Mouse (Mus musculus) left cerebral cortex, adult 8-10 months (tissue): Measurements from ENCODE around the gene Sfpq. TPM values are rescaled to one million over a fixed set of nuclear protein-coding genes. Genes with fewer than 3 reads are reported as not detected.
"Not testable (repeated sequence)": the region's sequence is repeated elsewhere in the genome, so short reads cannot be mapped to it uniquely, and the experiment has no call there.

Source experiments
- DNase-seq, 2 experiments: peaks; one replicate each; pipeline ENCODE4 v3.0.0; 2022; ENCODE audit warnings: low spot score in 2 of 2
- total RNA-seq, 4 experiments: library from RNA; stranded (reverse); gene quantifications; 2 replicates each; pipeline ENCODE4 v1.2.4; 2022

Gene Sfpq
- 100 to 1,000 TPM; 156 to 207 (median 198) TPM for total RNA-seq

DNA sequence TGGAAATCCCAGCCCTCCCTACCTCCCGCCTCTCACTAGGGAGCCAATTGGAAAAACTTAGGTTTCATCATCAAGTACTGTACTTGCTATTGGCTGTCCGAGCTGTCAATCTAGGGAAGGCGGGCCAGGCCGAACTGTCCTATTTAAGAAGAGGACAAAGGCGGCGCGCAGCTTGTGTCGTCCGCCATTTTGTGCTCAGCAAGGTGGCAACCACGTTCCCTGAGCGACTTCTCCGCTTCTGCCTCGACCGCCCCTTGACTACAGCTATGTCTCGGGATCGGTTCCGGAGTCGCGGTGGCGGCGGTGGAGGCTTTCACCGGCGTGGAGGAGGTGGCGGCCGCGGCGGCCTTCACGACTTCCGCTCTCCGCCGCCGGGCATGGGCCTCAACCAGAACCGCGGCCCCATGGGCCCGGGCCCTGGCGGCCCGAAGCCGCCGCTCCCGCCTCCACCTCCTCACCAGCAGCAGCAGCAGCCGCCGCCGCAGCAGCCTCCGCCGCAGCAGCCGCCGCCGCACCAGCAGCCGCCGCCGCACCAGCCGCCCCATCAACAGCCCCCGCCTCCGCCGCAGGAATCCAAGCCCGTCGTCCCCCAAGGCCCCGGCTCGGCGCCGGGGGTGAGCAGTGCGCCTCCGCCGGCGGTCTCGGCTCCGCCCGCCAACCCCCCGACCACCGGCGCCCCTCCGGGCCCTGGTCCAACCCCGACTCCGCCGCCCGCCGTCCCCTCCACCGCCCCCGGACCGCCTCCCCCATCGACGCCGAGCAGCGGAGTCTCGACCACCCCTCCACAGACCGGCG is at the start of gene Sfpq:
Gene Sfpq, plus strand, starts transcription at position 174 of the 795 bp plus-strand sequence.
- DNase-seq = peak; percentile 97 to 100

DNA sequence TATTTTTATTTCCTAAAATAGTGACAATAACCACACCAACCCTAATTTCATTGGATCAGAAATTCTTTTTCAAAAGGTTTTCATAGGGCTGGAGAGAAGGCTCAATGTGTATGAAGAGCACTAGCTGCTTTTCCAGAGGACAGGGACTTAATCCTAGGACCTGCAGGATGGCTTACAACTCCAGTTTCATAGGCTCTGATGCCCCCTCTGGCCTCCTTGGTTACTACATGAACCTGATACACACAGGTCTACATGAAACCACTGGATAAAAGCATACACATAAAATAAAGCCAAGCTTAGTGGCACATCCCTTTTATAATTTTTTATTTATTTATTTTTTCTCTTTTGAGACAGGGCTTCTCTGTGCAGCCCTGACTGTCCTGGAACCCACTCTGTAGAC is 43.7 kb upstream of the Sfpq start:
- no peak for DNase-seq

DNA sequence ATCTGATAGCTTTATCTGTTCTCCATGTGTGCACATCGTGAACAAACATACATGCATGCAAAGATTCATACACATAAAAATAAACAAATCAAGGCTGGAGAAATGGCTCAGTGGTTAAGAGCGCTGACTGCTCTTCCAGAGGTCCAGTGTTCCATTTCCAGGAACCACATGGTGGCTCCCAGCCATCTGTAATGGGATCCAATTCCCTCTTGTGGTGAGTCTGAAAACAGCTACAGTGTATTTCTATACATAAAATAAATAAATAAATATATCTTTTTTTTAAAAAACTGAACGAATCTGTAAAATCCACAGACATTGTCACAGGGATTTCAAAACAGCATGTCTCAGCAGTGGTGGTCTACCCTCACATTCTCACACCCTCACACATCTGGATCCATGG is 42.4 kb upstream of the Sfpq start:
- no peak for DNase-seq

DNA sequence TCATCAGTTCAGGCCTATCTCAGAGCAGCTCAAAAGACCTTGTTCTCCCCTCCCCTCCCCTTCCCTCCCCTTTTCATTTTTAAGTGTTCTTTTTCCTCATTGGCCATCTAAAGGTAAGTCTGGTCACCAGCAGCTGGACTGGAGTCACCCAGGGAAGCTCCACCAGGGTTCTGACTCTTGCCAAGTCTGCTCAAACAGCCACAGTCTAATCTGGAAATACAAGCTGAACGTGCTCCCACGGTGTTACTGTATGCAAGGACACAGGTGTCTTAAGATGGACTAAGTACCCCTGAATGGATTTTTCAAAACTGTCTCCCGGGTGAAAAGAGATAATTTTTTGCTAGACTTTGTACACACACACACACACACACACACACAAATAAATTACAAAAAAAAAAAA is 37.8 kb upstream of the Sfpq start:
- no peak for DNase-seq

DNA sequence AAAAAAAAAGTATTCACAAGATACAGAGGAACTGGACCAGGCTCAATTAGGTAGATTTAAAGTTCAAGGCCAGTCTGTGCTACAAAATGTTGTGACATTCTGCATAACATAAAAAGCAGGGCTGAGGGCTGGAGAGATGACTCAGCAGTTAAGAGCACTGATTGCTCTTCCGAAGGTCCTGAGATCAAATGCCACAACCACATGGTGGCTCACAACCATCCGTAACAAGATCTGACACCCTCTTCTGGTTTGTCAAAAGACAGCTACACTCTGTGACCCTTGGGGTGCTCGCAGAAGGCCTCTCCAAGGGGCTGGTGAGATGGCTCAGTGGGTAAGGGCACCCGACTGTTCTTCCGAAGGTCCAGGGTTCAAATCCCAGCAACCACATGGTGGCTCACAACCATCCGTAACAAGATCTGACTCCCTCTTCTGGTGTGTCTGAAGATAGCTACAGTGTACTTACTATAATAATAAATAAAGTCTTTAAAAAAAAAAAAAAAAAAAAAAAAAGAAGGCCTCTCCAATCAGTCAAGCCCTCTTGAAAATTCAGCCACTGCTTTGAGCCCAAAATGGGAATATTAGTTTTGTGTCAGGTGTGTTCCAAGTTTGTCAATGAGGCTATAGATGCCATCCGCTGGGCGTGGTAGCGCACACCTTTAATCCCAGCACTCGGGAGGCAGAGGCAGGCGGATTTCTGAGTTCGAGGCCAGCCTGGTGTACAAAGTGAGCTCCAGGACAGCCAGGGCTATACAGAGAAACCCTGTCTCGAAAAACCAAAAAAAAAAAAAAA is 37.2 kb upstream of the Sfpq start:
- not testable (repeated sequence) for DNase-seq

DNA sequence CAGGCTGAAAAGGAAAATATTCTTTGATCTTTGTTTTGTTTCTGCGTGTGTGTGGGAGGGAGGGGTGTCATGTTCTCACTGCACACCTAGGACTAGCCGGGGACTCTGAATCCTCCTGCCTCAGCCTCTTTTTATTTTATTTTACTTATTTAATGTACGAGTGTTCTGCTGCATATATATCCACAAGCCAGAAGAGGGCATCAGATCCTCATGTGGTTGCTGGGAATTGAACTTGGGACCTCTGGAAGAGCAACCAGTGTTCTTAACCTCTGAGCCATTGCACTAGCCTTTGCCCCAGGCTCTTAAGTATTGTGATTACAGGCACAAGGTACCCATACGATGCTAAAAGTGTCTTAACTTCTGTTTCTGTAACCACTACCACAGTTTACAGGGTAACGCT is 34.4 kb upstream of the Sfpq start:
- DNase-seq = no peak

DNA sequence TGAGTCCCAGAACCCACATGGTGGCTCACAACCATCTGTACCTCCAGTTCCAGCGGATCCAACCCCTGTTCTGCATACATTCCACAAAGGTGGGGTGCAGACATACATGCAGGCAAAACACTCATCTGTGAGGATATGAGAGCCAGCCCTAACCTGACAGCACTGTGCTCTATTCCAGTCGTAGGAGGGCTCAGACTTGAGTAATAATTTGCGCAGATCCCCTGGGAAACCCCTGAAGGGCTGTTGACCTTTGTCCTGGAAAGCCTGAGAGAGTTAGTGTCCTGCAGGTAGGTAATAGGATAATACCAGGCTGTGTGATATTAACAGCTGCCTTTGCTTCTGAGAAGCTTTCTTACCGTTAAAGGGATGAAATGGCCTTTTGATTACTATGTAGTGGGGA is 32.6 kb upstream of the Sfpq start:
- DNase-seq = no peak

DNA sequence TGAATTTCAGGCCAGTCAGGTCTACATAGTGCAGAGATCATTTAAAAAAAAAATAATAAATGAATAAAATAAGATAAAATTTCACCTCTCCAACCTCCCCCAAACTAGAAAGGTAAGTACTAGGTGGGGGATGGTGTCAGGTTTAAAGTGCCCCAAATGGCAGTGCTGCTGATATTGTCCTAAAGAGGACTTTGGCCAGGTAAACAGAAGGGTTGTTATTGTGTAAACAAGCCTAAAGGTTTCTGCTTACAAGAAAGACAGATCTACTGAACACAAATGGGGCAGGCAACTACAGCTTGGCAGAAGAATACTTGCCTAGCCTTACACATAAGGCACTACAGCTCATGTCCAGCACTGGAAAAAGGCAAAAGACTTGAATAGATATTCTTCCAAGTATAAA is 30.6 kb upstream of the Sfpq start:
- no peak for DNase-seq

DNA sequence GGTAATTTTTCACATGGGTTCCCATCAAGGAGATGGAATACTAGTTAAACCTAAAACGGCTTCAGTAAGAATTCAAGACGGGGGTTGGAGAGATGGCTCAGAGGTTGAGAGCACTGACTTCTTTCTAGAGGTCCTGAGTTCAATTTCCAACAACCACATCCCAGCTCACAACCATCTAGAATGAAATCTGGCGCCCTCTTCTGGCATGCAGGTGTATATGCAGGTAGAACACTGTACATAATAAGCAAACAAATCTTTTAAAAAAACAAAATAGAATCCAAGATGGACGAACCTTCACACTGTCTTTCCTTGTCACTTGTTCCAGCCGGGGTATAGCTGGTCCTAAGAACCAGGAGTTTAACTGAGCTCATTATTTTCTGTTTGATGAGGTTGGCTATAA is 28.8 kb upstream of the Sfpq start:
- no peak for DNase-seq

DNA sequence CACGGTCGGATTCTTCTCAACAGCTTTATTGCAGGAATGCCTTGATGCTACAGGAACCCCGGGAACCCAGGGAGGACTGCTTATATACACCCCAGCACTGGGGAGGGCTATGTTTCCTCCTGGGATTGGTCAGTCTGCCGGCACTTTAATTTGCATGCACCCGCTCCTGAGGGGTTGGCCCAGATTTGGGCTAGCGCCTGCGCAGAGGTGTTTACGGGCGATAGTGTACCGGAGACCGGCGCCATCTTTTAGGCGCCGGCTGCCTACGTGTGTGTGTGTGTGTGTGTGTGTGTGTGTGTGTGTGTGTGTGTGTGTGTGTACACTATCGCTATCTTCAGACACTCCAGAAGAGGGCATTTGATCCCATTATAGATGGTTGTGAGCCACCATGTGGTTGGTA is 21.8 kb upstream of the Sfpq start:
- not testable (repeated sequence) for DNase-seq

DNA sequence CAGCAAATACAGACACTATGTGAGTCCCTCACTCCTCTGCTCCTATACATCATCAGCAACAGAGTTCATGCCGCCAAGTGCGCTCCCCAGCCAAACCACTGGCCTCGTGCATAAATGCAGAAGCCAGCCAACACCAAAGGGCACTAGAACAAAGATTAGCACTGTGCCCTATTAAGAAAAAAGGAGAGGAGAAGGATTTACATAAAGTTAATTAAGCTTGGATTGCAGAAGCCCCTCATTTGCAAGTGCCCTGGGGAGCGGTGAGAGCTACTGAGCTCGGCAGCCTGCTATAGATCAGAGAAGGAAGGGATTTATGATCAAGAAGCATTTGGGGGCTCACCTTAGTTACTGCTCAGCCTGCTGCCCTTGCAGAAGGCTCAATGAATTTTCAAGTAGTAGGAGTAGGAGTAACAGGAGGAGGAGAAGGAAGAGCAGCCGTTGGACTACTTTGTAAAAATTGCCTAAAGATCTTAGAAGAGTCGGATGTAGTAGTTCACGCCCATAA is 20.5 kb upstream of the Sfpq start:
- DNase-seq = no peak

DNA sequence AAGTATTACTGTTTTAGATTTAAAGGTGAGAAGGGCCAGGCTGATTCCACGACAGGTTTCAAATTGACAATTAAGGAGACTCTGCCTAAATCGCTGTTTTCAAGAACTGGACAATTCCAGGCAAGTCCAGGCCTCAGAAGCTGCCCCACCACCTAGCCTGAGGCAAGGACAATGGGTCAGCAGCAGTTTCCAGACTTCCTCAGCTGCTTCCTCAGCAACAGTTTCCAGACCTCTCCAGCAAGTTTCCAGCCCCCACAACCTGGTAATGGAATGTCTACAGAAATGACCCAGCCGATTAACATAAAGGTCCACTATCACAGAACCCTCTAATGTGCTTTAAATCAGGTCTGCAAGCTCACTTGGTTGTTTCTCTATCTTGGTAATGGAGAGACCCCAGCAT is 16.7 kb upstream of the Sfpq start:
- DNase-seq = no peak

DNA sequence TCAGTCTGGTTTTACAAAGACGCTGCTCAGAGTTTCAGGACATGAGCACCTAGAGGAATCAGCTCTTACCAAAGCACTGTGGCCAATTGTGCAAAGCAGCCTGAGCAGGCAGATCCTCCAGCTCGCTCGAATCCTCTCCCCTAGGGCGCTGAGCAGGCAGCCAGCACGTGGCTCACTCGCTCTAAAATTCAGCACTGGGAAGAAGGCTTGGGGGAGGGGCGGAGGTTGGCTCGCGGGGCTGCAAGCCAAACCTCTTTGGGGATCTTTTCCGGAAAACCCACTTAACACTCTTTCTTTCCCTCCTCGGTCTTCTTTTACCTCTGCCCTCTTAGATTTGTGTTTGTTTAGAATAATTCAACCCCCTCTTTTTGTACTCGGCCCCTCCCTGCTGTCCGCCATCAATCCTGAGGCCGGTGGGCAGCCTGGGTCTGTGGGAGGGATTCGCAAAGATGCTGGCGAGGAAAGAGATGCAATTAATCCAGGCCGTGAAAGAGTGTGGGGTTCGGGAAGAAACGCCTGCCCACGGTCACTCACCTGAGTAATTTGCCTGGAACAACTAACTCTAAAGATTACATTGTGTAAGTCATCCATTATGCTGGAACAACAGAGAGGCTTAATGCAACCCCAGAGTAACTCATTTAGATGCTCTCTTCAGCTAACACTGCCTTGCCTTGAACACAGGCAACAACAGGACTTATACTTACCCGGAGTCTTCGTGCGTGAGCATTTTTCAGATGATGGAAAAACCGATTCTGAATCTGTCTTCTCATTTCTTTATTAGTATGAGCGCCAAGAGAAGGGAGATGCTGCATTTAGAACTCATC is 15.8 kb upstream of the Sfpq start:
- DNase-seq = peak; percentile 46 to 57

DNA sequence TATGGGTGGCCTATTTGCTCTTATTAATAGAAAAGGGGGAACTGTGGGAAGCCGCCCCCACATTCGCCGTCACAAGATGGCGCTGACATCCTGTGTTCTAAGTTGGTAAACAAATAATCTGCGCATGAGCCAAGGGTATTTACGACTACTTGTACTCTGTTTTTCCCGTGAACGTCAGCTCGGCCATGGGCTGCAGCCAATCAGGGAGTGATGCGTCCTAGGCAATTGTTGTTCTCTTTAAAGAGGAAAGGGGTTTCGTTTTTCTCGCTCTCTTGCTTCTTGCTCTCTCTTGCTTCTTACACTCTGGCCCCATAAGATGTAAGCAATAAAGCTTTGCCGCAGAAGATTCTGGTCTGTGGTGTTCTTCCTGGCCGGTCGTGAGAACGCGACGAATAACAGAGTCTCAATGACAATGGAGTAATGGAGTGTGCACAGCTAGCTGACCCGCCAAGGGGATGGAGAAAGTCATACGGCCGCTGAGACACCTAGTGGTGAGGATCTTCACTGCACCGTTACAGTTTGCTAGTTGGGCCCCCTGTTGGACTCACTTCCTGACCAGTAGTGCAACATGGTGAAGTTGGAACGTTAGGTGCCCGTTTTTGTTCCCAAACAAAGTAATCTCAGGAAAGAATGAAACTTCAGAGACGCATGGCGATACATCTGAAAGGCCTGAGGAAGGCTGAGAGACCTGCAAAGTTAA is 5.7 kb upstream of the Sfpq start:
- DNase-seq = peak; percentile 63 to 73

DNA sequence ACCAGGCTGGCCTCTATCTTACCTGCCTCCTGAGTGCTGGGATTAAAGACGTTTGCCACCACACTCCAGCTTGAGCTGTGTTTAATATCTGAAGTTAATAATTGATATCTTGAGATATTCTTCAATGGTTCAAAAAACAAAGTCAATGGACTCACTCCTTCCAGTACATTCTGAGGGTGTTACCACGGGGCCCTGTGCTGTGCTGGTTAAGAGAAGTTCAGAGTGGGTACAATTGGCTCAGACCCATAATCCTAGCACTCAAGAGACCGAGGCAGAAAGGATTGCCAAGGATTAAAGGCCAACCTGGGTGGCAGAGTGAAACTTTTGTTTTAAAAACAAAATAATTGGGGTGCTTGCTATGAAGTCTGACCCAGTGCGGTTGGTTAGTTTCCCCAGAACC is 4.8 kb upstream of the Sfpq start:
- no peak for DNase-seq

DNA sequence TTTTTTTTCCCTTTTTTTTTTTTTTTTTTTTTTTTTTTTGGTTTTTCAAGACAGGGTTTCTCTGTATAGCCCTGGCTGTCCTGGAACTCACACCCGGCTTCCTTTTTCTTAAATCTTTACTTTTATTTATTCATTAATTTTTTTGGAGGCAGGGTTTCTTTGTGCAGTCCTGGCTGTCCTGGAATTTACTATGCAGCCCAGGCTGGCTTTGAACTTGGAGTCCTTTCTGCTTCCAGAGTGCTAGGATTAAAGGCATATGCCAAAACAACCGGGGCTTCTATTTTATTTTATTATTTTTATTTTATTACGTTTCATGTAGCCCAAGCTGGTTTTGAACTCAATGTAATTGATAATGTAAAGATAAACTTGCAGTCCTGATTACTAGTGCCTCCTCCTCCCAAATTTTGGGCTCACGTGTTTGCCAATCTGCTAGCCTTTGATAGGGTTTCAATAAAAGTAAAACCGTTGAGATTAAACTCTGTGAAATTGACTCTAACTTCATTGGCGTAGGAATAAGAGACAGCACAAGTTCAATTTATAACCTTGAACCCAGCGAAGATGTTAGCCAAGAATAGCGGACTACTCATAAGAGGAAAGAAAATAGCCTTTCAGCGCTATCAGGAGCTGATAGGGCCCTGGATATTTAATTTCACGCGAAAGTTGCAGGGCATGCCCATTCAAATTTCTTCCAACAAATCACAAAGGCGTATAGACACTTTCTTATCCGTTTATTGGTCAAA is 543 bp upstream of the Sfpq start:
- DNase-seq = no peak

DNA sequence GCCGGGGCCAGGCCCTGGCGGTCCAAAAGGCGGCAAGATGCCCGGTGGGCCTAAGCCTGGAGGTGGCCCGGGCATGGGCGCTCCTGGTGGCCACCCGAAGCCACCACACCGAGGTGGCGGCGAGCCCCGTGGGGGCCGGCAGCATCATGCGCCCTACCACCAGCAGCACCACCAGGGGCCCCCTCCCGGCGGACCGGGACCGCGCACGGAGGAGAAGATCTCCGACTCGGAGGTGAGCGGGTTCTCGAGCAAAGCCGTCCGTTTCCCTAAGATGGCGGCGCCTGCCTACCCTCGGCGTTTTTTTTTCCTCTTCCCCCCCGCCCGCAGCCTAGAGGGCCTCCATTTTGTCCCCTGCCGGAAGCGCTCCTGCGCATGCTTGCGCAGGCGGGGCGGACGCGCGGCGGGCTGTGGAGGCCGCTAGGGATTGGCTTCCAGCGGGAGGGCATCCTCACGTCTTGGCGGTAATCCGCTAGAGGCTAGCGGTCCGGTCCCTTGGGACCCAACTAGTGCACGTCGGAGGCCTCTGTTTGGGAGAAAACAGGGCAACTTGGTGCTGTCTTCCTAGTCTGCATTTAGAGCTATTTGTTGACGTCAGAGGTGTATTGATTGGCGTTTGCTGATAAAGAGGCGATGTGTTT is 984 bp downstream of the Sfpq start:
- DNase-seq = peak; percentile 65 to 81

DNA sequence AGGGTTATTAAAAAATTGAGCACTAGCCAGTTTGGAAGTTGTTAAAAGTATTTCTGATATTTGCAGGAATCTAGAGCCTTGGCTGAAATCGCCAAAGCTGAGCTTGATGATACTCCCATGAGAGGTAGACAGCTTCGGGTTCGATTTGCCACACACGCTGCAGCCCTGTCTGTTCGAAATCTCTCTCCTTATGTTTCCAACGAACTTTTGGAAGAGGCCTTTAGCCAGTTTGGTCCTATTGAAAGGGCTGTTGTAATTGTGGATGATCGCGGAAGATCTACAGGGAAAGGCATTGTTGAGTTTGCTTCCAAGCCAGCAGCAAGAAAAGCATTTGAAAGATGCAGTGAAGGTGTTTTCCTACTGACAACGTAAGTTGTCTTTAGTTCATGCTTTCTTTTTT is 2.1 kb downstream of the Sfpq start:
- DNase-seq = no peak

DNA sequence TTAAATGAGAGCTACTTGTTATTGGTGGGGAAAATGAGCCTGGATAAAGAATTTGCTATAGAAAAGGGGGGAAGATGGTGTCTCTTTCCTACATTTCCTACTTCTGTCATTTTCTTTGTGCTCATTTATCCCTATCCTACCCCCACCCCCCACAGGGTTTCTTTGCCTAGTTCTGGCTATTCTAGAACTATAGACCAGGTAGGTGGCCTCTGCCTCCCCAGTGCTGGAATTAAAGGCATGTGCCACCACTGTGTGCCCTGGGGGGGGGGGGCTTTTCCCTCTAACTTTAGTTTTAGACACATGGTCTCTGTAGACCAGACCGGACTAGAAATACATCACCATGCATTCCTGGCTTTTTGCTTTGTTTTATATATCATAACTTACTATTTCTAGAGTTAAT is 3.1 kb downstream of the Sfpq start:
- DNase-seq = no peak

DNA sequence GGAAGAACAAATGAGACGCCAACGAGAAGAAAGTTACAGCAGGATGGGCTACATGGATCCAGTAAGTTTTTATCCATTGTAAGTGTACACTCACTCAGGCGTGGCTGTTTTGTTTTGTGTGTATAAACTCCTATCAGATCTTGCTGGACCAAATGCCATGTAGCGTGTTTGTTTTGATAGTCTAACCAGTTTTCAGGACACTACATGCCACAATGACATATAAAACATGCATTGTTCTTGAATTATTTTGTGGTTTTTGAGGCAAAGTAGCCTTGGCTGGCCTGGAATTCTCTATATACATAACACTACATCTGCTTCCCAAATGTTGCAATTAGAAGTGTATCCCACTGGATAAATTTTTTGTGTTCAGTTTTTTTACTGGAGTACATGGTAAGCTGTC is 5.7 kb downstream of the Sfpq start:
- DNase-seq = no peak
